Mouse (Mus musculus): ENCODE data around the gene 1700003E16Rik. TPM values are rescaled to one million over a fixed set of nuclear protein-coding genes. Genes with fewer than 3 reads are reported as not detected.

1700003E16Rik gene
- polyA plus RNA-seq, 1 experiment from 2014 or later = 9.4 TPM

- Histone ChIP-seq H3K27me3 (replicated peaks; ENCODE audit: control insufficient read depth, insufficient read depth, low read length) (no peaks in the 10 kb centered on the region), H3K36me3 (ENCODE audit: control insufficient read depth, insufficient read depth) (peaks cover 12% of the 10 kb centered on the region), H3K4me1 (replicated peaks; ENCODE audit: control insufficient read depth, insufficient read depth, low read length) (peaks cover 16% of the 10 kb centered on the region), H3K4me3 (replicated peaks; ENCODE audit: low read length) (no peak overlapping the region), H3K9me3 (ENCODE audit: control insufficient read depth, low read length) (no peaks in the 10 kb centered on the region), H3K27ac (ENCODE audit: low read length) (no peak overlapping the region), H3K9ac (replicated peaks; ENCODE audit: low read depth, low read length) (no peak overlapping the region), H3K4me2 (ENCODE audit: low read length) (no peak overlapping the region)
- WGBS = 80% methylated on average over 6 of the region's 6 CpGs
- no peak for ATAC-seq
These were observed 24.4 kb downstream of the 1700003E16Rik start for GRCm38 (mm10) chr6:83180605-83181004.

GRCm38 (mm10) chr6:83184858-83185435 lies 28.7 kb downstream of the 1700003E16Rik start:
- H3K4me1 ChIP-seq (replicated peaks; ENCODE audit: control insufficient read depth, insufficient read depth, low read length) = peaks cover 31% of the 10 kb centered on the region
- no peaks in the 10 kb centered on the region for H3K9me3 ChIP-seq (ENCODE audit: control insufficient read depth, low read length)
- no peak overlapping the region for H3K27ac ChIP-seq (ENCODE audit: low read length)
- ATAC-seq = no peak
- no peaks in the 10 kb centered on the region for H3K27me3 ChIP-seq (replicated peaks; ENCODE audit: control insufficient read depth, insufficient read depth, low read length)
- H3K4me2 ChIP-seq (ENCODE audit: low read length) = no peak overlapping the region
- WGBS = 80% methylated on average over 3 of the region's 3 CpGs
- H3K36me3 ChIP-seq (ENCODE audit: control insufficient read depth, insufficient read depth) = peaks cover 18% of the 10 kb centered on the region
- no peak overlapping the region for H3K4me3 ChIP-seq (replicated peaks; ENCODE audit: low read length)
- no peak overlapping the region for H3K9ac ChIP-seq (replicated peaks; ENCODE audit: low read depth, low read length)

- Histone ChIP-seq H3K4me2 (ENCODE audit: low read length) (peak overlapping the region; percentile 61), H3K9me3 (ENCODE audit: control insufficient read depth, low read length) (no peaks in the 10 kb centered on the region), H3K27ac (ENCODE audit: low read length) (peak overlapping the region; percentile 80), H3K4me3 (replicated peaks; ENCODE audit: low read length) (peak overlapping the region; percentile 66), H3K27me3 (replicated peaks; ENCODE audit: control insufficient read depth, insufficient read depth, low read length) (no peaks in the 10 kb centered on the region), H3K4me1 (replicated peaks; ENCODE audit: control insufficient read depth, insufficient read depth, low read length) (peaks cover 30% of the 10 kb centered on the region), H3K36me3 (ENCODE audit: control insufficient read depth, insufficient read depth) (peaks cover 28% of the 10 kb centered on the region), H3K9ac (replicated peaks; ENCODE audit: low read depth, low read length) (peak overlapping the region; percentile 82)
- WGBS = 5% methylated on average over 25 of the region's 25 CpGs
- ATAC-seq = peak; percentile 96
These were observed 30.0 kb downstream of the 1700003E16Rik start for GRCm38 (mm10) chr6:83185895-83186861.

- H3K9ac ChIP-seq (replicated peaks; ENCODE audit: low read depth, low read length) = no peak overlapping the region; the same call in 1 of the 2 replicates
- no peaks in the 10 kb centered on the region for H3K9me3 ChIP-seq (ENCODE audit: control insufficient read depth, low read length)
- peak overlapping the region; percentile 66 for H3K4me3 ChIP-seq (replicated peaks; ENCODE audit: low read length)
- ATAC-seq = no peak
- H3K27me3 ChIP-seq (replicated peaks; ENCODE audit: control insufficient read depth, insufficient read depth, low read length) = no peaks in the 10 kb centered on the region
- H3K27ac ChIP-seq (ENCODE audit: low read length) = no peak overlapping the region
- peak overlapping the region; percentile 61 for H3K4me2 ChIP-seq (ENCODE audit: low read length)
- WGBS = 81% methylated on average over 2 of the region's 2 CpGs
- H3K36me3 ChIP-seq (ENCODE audit: control insufficient read depth, insufficient read depth) = peaks cover 35% of the 10 kb centered on the region
- H3K4me1 ChIP-seq (replicated peaks; ENCODE audit: control insufficient read depth, insufficient read depth, low read length) = peaks cover 30% of the 10 kb centered on the region
These were observed 30.7 kb downstream of the 1700003E16Rik start for GRCm38 (mm10) chr6:83186946-83187345.

- Histone ChIP-seq H3K27me3 (replicated peaks; ENCODE audit: control insufficient read depth, insufficient read depth, low read length) (no peaks in the 10 kb centered on the region), H3K4me2 (ENCODE audit: low read length) (no peak overlapping the region), H3K27ac (ENCODE audit: low read length) (no peak overlapping the region), H3K9me3 (ENCODE audit: control insufficient read depth, low read length) (no peaks in the 10 kb centered on the region), H3K4me1 (replicated peaks; ENCODE audit: control insufficient read depth, insufficient read depth, low read length) (no peaks in the 10 kb centered on the region), H3K4me3 (replicated peaks; ENCODE audit: low read length) (no peak overlapping the region), H3K36me3 (ENCODE audit: control insufficient read depth, insufficient read depth) (peaks cover 73% of the 10 kb centered on the region), H3K9ac (replicated peaks; ENCODE audit: low read depth, low read length) (no peak overlapping the region)
- WGBS = 94% methylated on average over 7 of the region's 7 CpGs
- no peak for ATAC-seq
These were observed 37.4 kb downstream of the 1700003E16Rik start for GRCm38 (mm10) chr6:83193571-83193970.

- Histone ChIP-seq H3K4me1 (replicated peaks; ENCODE audit: control insufficient read depth, insufficient read depth, low read length) (no peaks in the 10 kb centered on the region), H3K4me3 (replicated peaks; ENCODE audit: low read length) (no peak overlapping the region), H3K36me3 (ENCODE audit: control insufficient read depth, insufficient read depth) (peaks cover 63% of the 10 kb centered on the region), H3K27ac (ENCODE audit: low read length) (no peak overlapping the region), H3K4me2 (ENCODE audit: low read length) (no peak overlapping the region), H3K9me3 (ENCODE audit: control insufficient read depth, low read length) (no peaks in the 10 kb centered on the region), H3K9ac (replicated peaks; ENCODE audit: low read depth, low read length) (no peak overlapping the region), H3K27me3 (replicated peaks; ENCODE audit: control insufficient read depth, insufficient read depth, low read length) (no peaks in the 10 kb centered on the region)
- 47% methylated on average over 15 of the region's 15 CpGs for WGBS
- ATAC-seq = peak; percentile 15
These were observed 41.3 kb downstream of the 1700003E16Rik start for GRCm38 (mm10) chr6:83197345-83198004.

GRCm38 (mm10) chr6:83203320-83203719 lies 47.1 kb downstream of the 1700003E16Rik start:
- 86% methylated on average over 4 of the region's 4 CpGs for WGBS
- Histone ChIP-seq H3K4me1 (replicated peaks; ENCODE audit: control insufficient read depth, insufficient read depth, low read length) (no peaks in the 10 kb centered on the region), H3K9me3 (ENCODE audit: control insufficient read depth, low read length) (no peaks in the 10 kb centered on the region), H3K9ac (replicated peaks; ENCODE audit: low read depth, low read length) (no peak overlapping the region), H3K27ac (ENCODE audit: low read length) (no peak overlapping the region), H3K27me3 (replicated peaks; ENCODE audit: control insufficient read depth, insufficient read depth, low read length) (no peaks in the 10 kb centered on the region), H3K4me3 (replicated peaks; ENCODE audit: low read length) (no peak overlapping the region), H3K36me3 (ENCODE audit: control insufficient read depth, insufficient read depth) (peaks cover 20% of the 10 kb centered on the region), H3K4me2 (ENCODE audit: low read length) (no peak overlapping the region)
- ATAC-seq = no peak

GRCm38 (mm10) chr6:83205851-83206250 lies 49.6 kb downstream of the 1700003E16Rik start:
- H3K4me3 ChIP-seq (replicated peaks; ENCODE audit: low read length) = no peak overlapping the region
- 92% methylated on average over 3 of the region's 3 CpGs for WGBS

GRCm38 (mm10) chr6:83206321-83206720 lies 50.1 kb downstream of the 1700003E16Rik start:
- Histone ChIP-seq H3K4me1 (replicated peaks; ENCODE audit: control insufficient read depth, insufficient read depth, low read length) (0 out of 2 replicates have a peak, but pooled peaks cover 5% of the 10 kb centered on the region), H3K9ac (replicated peaks; ENCODE audit: low read depth, low read length) (no peak overlapping the region), H3K36me3 (ENCODE audit: control insufficient read depth, insufficient read depth) (no peaks in the 10 kb centered on the region), H3K4me2 (ENCODE audit: low read length) (no peak overlapping the region), H3K27ac (ENCODE audit: low read length) (no peak overlapping the region), H3K27me3 (replicated peaks; ENCODE audit: control insufficient read depth, insufficient read depth, low read length) (no peaks in the 10 kb centered on the region), H3K9me3 (ENCODE audit: control insufficient read depth, low read length) (no peaks in the 10 kb centered on the region), H3K4me3 (replicated peaks; ENCODE audit: low read length) (no peak overlapping the region)
- ATAC-seq = no peak
- 74% methylated on average over 11 of the region's 11 CpGs for WGBS

More at GRCm38 (mm10) chr6:83205851-83206250, 49.6 kb downstream of the 1700003E16Rik start:
- ATAC-seq = no peak
- H3K27me3 ChIP-seq (replicated peaks; ENCODE audit: control insufficient read depth, insufficient read depth, low read length) = no peaks in the 10 kb centered on the region
- no peaks in the 10 kb centered on the region for H3K9me3 ChIP-seq (ENCODE audit: control insufficient read depth, low read length)
- H3K4me2 ChIP-seq (ENCODE audit: low read length) = no peak overlapping the region
- 0 out of 2 replicates have a peak, but pooled peaks cover 5% of the 10 kb centered on the region for H3K4me1 ChIP-seq (replicated peaks; ENCODE audit: control insufficient read depth, insufficient read depth, low read length)
- H3K27ac ChIP-seq (ENCODE audit: low read length) = no peak overlapping the region
- H3K36me3 ChIP-seq (ENCODE audit: control insufficient read depth, insufficient read depth) = peaks cover 3% of the 10 kb centered on the region; the same call in 1 of the 2 replicates
- no peak overlapping the region for H3K9ac ChIP-seq (replicated peaks; ENCODE audit: low read depth, low read length)
